Mouse (Mus musculus) heart, embryonic 10.5 days (tissue): ENCODE measurements around the gene Rab23. TPM values are rescaled to one million over a fixed set of nuclear protein-coding genes. Genes with fewer than 3 reads are reported as not detected.
"Not testable (repeated sequence)": the region's sequence is repeated elsewhere in the genome, so short reads cannot be mapped to it uniquely, and the experiment has no call there.

Experiments used
- DNase-seq: peaks from one replicate; pipeline ENCODE4 v3.0.0-alpha.2; 2017; ENCODE audit warnings: low spot score
- H3K27ac ChIP-seq: fragments of 300-500 bp; sonication (generic); 2 replicates; pipeline ENCODE4 v1.5.1; 2016; ENCODE audit warnings: mild to moderate bottlenecking
- H3K27me3 ChIP-seq: fragments of 300-500 bp; sonication (generic); 2 replicates; pipeline ENCODE4 v1.6.1; 2016; ENCODE audit warnings: mild to moderate bottlenecking; ENCODE audit not compliant: poor library complexity, insufficient read depth, severe bottlenecking
- H3K36me3 ChIP-seq: fragments of 300-500 bp; sonication (generic); 2 replicates; pipeline ENCODE4 v1.6.1; 2016; ENCODE audit warnings: mild to moderate bottlenecking, moderate library complexity
- H3K4me1 ChIP-seq: fragments of 300-500 bp; sonication (generic); 2 replicates; pipeline ENCODE4 v1.6.1; 2016; ENCODE audit warnings: mild to moderate bottlenecking
- H3K4me3 ChIP-seq: fragments of 300-500 bp; sonication (generic); 2 replicates; pipeline ENCODE4 v1.5.1; 2016; ENCODE audit warnings: mild to moderate bottlenecking, moderate library complexity
- H3K9me3 ChIP-seq: fragments of 300-500 bp; sonication (generic); 2 replicates; pipeline ENCODE4 v1.6.1; 2016; ENCODE audit warnings: mild to moderate bottlenecking, moderate library complexity
- WGBS: fragments of 180-500 bp; shearing (Covaris S2); methylation state at CpG from one replicate; pipeline ENCODE4 v1.1.7; 2016; 5-methylcytosine and 5-hydroxymethylcytosine counted together
- polyA plus RNA-seq: library from polyadenylated mRNA; unstranded; fragments of >200 nt; fragmentation: Nextera tagmentation; extraction: Ambion mirVana; gene quantifications from 2 replicates; pipeline ENCODE4 v1.2.1, GENCODE M21; 2016

Gene Rab23
- polyA plus RNA-seq, 1 experiment from 2014 or later = 18.1 TPM

DNA sequence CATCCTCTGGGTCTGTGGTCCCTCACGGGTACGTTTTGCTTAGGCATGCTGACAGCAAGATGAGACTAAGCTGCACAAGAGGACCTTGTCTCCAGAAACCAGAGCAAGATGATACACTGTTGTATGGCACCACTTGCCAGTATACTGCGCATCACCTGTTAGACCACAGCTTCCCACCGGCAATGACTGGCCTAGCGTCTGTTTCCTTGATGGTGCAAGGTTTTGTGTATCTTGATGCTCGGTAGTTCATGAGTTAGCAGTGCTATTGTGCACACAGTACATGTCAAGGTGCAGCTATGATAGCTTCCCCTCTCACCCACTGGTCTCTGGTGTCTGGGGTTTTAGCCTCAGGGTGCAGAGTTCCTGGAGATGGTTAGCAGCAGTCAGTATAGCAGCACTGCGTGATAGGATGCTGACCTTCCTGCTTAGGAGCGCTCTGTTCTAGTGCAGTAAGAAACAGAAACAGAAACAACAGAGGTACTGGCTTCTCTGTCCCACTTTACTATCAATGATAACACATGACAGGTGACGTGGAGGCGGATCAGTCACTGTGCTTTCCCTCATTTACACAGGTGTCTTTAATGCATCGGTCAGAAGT is 19.1 kb downstream of the Rab23 start:
- Histone ChIP-seq H3K9me3 (no peaks in the 10 kb centered on the region), H3K4me1 (no peaks in the 10 kb centered on the region), H3K36me3 (peaks cover 52% of the 10 kb centered on the region), H3K27me3 (no peaks in the 10 kb centered on the region), H3K4me3 (no peak overlapping the region), H3K27ac (no peak overlapping the region)
- 83% methylated on average over 11 of the region's 11 CpGs for WGBS
- DNase-seq = no peak

DNA sequence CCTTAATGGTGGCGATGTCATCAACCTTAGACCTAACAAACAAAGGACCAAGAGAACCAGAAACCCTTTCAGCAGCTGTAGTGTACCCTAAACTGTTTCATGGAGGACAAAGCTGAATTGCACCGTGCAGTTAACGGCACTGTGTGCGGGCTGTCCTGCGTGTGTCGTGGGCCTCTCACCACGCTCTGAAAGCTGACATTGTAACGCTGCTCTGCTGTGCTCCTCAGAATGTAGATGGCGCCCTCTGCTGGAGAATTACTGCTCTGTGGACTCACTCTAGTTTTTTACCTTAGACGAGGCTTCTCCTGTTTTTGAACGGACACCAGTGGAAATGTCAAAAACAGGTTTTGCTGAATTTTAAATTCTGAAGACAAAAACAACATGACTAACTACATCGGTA is 19.6 kb downstream of the Rab23 start:
- no peaks in the 10 kb centered on the region for H3K27me3 ChIP-seq
- H3K36me3 ChIP-seq = peaks cover 55% of the 10 kb centered on the region
- no peak overlapping the region for H3K27ac ChIP-seq
- H3K4me3 ChIP-seq = no peak overlapping the region
- 42% methylated on average over 12 of the region's 12 CpGs for WGBS
- no peak for DNase-seq
- no peaks in the 10 kb centered on the region for H3K9me3 ChIP-seq
- H3K4me1 ChIP-seq = no peaks in the 10 kb centered on the region

GRCm38 (mm10) chr1:33742903-33743302 is 23.2 kb downstream of the Rab23 start:
- no peaks in the 10 kb centered on the region for H3K9me3 ChIP-seq
- H3K4me1 ChIP-seq = no peaks in the 10 kb centered on the region
- no peak for DNase-seq
- 20% methylated on average over 8 of the region's 8 CpGs for WGBS
- H3K4me3 ChIP-seq = no peak overlapping the region
- no peaks in the 10 kb centered on the region for H3K27me3 ChIP-seq
- H3K27ac ChIP-seq = no peak overlapping the region
- peaks cover 54% of the 10 kb centered on the region for H3K36me3 ChIP-seq

DNA sequence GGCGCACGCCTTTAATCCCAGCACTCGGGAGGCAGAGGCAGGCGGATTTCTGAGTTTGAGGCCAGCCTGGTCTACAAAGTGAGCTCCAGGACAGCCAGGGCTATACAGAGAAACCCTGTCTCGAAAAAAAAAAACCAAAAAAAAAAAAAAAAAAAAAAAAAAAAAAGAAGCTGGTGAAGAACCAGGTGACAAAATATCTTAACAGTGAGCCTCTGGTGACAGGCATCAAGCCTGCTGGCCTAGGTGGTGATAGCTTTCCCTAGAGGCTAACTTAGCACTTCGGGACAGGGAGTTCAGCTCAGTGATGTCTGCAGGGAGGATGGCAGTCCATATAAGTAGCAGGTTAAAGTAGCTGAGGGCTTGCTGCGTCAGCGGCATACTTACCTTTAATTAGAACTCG is 25.1 kb downstream of the Rab23 start:
- not testable (repeated sequence) for H3K4me3 ChIP-seq, H3K9me3 ChIP-seq, H3K4me1 ChIP-seq, DNase-seq, H3K27me3 ChIP-seq, H3K27ac ChIP-seq
- 89% methylated on average over 9 of the region's 9 CpGs for WGBS
- peaks cover 56% of the 10 kb centered on the region for H3K36me3 ChIP-seq

GRCm38 (mm10) chr1:33745901-33746300 is 26.2 kb downstream of the Rab23 start:
- Histone ChIP-seq H3K9me3 (no peaks in the 10 kb centered on the region), H3K36me3 (peaks cover 49% of the 10 kb centered on the region), H3K27ac (no peak overlapping the region), H3K27me3 (no peaks in the 10 kb centered on the region), H3K4me3 (no peak overlapping the region), H3K4me1 (no peaks in the 10 kb centered on the region)
- no peak for DNase-seq
- WGBS = 94% methylated on average over 4 of the region's 4 CpGs

DNA sequence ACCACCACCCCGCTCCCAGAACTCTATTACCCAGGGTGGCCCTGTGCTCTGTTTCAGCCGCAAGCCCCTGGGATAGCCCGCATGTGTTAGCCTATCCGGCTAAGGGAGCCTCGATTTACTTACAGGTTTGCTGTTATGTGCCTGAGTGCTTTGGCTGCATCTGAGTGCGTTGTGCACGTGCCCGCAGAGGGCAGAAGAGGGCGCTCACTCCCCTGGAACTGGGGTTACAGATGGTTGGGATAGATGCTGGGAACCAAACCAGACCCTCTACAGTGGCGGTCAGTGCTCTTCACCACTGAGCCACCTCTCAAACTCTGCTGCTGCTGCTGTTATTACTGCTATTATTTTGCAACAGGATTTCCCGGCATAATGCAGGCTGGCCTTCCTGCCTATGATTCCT is 29.4 kb downstream of the Rab23 start:
- Histone ChIP-seq H3K4me3 (no peak overlapping the region), H3K4me1 (0 out of 2 replicates have a peak, but pooled peaks cover 2% of the 10 kb centered on the region), H3K27me3 (no peaks in the 10 kb centered on the region), H3K36me3 (peaks cover 54% of the 10 kb centered on the region), H3K27ac (no peak overlapping the region), H3K9me3 (no peaks in the 10 kb centered on the region)
- 97% methylated on average over 11 of the region's 11 CpGs for WGBS
- DNase-seq = no peak

DNA sequence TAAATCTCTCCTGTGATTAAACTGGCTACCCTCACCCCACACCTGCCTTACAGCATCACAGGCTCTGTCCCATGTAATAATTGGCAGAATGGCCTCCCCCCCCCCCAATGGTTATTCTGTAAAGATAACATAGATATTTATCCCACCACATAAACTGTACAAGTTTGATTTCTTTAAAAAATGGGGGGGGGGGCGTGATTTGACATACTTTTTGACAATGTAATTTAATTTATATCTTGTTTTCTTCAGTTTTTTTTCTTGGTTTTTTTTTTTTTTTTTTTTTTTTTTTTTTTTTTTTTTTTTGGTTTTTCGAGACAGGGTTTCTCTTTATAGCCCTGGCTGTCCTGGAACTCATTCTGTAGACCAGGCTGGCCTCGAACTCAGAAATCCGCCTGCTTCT is 30.0 kb downstream of the Rab23 start:
- peaks cover 49% of the 10 kb centered on the region for H3K36me3 ChIP-seq
- not testable (repeated sequence) for DNase-seq, H3K27me3 ChIP-seq, H3K4me1 ChIP-seq, H3K9me3 ChIP-seq, H3K27ac ChIP-seq, H3K4me3 ChIP-seq
- 81% methylated on average over 3 of the region's 4 CpGs for WGBS

DNA sequence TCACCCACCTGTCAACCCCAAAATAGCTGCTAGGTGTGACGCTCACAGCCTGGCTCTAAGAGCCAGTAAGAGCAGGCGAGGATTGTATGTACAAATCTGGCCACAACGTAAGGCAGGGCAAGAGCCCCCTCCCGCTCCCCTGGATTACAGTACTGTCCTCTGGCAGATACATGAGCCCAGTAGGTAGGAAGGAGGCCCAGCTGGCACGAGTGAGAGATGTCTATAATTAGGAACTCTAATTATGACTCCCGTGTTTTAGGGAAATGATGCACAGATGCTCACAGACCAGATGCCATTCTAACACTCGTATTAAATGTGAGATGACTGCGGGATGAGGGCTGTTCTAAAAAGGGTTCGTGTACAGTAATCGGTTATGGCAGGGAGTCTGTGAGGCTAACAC is 31.6 kb downstream of the Rab23 start:
- no peak overlapping the region for H3K4me3 ChIP-seq
- 82% methylated on average over 10 of the region's 10 CpGs for WGBS
- H3K27me3 ChIP-seq = no peaks in the 10 kb centered on the region
- H3K9me3 ChIP-seq = no peaks in the 10 kb centered on the region
- no peak overlapping the region for H3K27ac ChIP-seq
- H3K4me1 ChIP-seq = peaks cover 12% of the 10 kb centered on the region
- peaks cover 35% of the 10 kb centered on the region for H3K36me3 ChIP-seq
- DNase-seq = no peak

DNA sequence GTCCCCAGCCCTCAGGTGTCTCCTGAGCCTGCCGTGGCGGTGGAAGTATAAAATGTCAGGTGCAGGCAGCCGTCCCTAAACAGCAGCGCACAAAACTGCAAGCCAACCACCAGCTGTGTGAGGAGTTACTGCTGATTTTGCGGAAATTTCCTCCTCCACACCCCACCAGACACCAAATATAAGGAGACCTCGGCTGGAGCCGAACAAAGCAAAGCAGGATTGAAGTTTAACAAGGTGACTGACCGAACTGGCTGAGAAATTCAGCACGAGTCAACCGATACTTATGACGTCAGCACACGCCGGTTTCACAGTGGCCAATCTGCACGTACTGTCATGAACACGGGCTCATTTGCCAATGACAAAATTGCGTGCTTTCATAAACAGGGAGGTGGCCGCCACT is 34.4 kb downstream of the Rab23 start:
- no peak overlapping the region for H3K4me3 ChIP-seq
- no peak overlapping the region for H3K27ac ChIP-seq
- H3K4me1 ChIP-seq = peaks cover 28% of the 10 kb centered on the region
- H3K27me3 ChIP-seq = no peaks in the 10 kb centered on the region
- H3K9me3 ChIP-seq = no peaks in the 10 kb centered on the region
- no peak for DNase-seq
- 94% methylated on average over 17 of the region's 17 CpGs for WGBS
- H3K36me3 ChIP-seq = peaks cover 10% of the 10 kb centered on the region

GRCm38 (mm10) chr1:33754965-33755735 is 35.5 kb downstream of the Rab23 start:
- 81% methylated on average over 21 of the region's 21 CpGs for WGBS
- no peaks in the 10 kb centered on the region for H3K9me3 ChIP-seq
- H3K4me3 ChIP-seq = 0 out of 2 replicates have a peak overlapping the region, but pooled peaks have one; percentile 89
- peaks cover 8% of the 10 kb centered on the region for H3K36me3 ChIP-seq
- peaks cover 28% of the 10 kb centered on the region for H3K4me1 ChIP-seq
- DNase-seq = no peak
- peak overlapping the region; percentile 29; the same call in 1 of the 2 replicates for H3K27ac ChIP-seq
- H3K27me3 ChIP-seq = no peaks in the 10 kb centered on the region

GRCm38 (mm10) chr1:33755799-33756198 is 36.1 kb downstream of the Rab23 start:
- peak overlapping the region; percentile 64 for H3K27ac ChIP-seq

GRCm38 (mm10) chr1:33756258-33757032 is 36.8 kb downstream of the Rab23 start:
- peak overlapping the region; percentile 99 for H3K27ac ChIP-seq
- DNase-seq = no peak

More at GRCm38 (mm10) chr1:33755799-33756198, 36.1 kb downstream of the Rab23 start:
- no peak for DNase-seq
- H3K27me3 ChIP-seq = no peaks in the 10 kb centered on the region
- peaks cover 14% of the 10 kb centered on the region for H3K36me3 ChIP-seq
- H3K4me1 ChIP-seq = peaks cover 28% of the 10 kb centered on the region
- peak overlapping the region; percentile 89 for H3K4me3 ChIP-seq
- 74% methylated on average over 7 of the region's 7 CpGs for WGBS
- no peaks in the 10 kb centered on the region for H3K9me3 ChIP-seq

DNA sequence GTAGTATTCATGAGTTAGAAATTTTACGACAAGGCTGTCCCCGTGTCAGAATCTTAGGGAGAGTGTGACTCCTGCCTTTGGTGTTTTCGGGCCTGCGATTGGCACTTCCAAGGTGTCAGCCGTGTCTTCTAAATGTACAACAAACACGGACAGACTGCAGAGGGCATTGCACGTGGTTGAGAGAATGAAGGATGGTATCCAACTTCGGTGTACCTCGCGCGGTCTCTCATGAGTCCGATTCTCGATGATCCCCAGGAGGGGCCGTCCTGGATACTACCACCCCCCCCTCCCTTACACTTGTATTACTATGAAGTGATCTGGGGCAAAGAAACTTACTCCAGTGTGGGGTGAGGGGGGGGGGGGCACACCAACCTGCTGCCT is 37.3 kb downstream of the Rab23 start:
- Histone ChIP-seq H3K36me3 (peaks cover 13% of the 10 kb centered on the region), H3K27me3 (no peaks in the 10 kb centered on the region), H3K27ac (peak overlapping the region; percentile 99), H3K4me1 (peaks cover 26% of the 10 kb centered on the region), H3K4me3 (peak overlapping the region; percentile 89), H3K9me3 (no peaks in the 10 kb centered on the region)
- no peak for DNase-seq
- WGBS = 2% methylated on average over 14 of the region's 14 CpGs

More at GRCm38 (mm10) chr1:33756258-33757032, 36.8 kb downstream of the Rab23 start:
- WGBS = 29% methylated on average over 18 of the region's 18 CpGs
- Histone ChIP-seq H3K27me3 (no peaks in the 10 kb centered on the region), H3K4me1 (peaks cover 26% of the 10 kb centered on the region), H3K36me3 (peaks cover 13% of the 10 kb centered on the region), H3K9me3 (no peaks in the 10 kb centered on the region), H3K4me3 (peak overlapping the region; percentile 89)
